Mouse (Mus musculus): Measurements from ENCODE around the gene Rbms3. TPM values are rescaled to one million over a fixed set of nuclear protein-coding genes. Genes with fewer than 3 reads are reported as not detected.

Rbms3 gene
- total RNA-seq, 2 experiments from 2014 or later: 11.5 to 13.0 TPM

DNA sequence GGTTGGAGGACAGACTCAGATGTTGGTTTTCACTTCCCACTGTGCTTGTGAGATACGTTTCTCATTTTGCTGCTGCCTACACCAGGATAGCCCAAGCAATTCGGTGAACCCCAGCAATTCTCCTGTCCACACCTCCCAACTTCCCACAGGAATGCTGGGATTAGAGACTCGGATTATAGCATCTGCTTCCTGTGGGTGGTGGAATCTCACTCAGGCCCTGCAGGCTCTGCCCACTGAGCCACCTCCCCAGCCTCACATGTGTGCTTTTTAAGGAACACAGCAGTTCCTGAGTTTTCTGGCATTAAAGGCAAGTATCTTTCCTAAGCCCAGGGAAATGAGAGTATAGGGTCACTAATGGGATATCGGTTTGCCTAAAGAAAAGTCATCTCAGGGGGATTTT is 941.1 kb downstream of the Rbms3 start:
- intact Hi-C loops (cut with DNase I): no loop called here
- H3K4me3 ChIP-seq: no peak overlapping the region
- DNase-seq (ENCODE audit: extremely low spot score in 1 of 2, low spot score in 2 of 2): no peak
- no peak overlapping the region for H3K27ac ChIP-seq
- no peak for TF ChIP-seq CTCF (IDR thresholded peaks at IDR 0.05)

DNA sequence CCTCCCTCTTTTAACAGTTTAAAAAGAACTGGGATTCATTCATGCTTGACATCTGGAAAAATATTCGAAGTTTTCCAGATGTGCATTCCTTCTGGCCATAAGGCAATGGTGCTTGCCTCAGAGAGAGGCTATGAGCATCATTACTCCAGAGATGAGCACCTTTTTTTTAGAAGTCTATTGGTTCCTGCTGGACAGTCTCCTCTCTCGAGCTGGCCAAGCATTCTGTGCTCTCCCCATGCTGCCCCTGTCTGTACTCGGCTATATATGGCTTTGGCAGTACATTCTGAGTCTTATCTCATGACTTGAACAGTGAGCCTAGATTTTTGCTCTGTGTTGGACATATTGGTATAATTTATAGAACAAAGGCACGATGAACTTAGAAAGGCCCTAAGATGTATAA is 952.6 kb downstream of the Rbms3 start:
- no peak for TF ChIP-seq CTCF (IDR thresholded peaks at IDR 0.05)
- intact Hi-C loops (cut with DNase I): no loop called here
- Histone ChIP-seq H3K4me3 (no peak overlapping the region), H3K27ac (no peak overlapping the region)
- DNase-seq (ENCODE audit: extremely low spot score in 1 of 2, low spot score in 2 of 2): no peak

DNA sequence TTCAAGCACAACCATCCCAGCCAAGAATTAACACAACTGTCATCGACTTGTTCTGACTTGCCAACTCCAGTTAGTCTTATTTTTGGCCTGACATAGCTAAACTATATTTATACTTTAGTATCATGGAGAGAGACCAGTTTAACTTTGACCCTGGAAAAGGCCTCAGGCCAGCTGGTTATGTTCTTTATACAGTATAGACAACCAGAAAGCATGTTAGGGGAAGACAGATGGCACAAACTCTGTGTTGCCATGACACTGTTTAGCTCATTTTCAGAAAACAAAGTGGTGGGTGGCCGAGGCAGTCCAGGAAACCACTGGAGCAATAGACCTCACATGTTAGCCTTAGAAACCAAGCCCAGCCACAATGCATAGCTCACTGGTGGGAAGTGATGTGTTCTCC is 953.3 kb downstream of the Rbms3 start:
- intact Hi-C loops (cut with DNase I): no loop called here
- no peak for TF ChIP-seq CTCF (IDR thresholded peaks at IDR 0.05)
- Histone ChIP-seq H3K27ac (no peak overlapping the region), H3K4me3 (no peak overlapping the region)
- no peak for DNase-seq (ENCODE audit: extremely low spot score in 1 of 2, low spot score in 2 of 2)

DNA sequence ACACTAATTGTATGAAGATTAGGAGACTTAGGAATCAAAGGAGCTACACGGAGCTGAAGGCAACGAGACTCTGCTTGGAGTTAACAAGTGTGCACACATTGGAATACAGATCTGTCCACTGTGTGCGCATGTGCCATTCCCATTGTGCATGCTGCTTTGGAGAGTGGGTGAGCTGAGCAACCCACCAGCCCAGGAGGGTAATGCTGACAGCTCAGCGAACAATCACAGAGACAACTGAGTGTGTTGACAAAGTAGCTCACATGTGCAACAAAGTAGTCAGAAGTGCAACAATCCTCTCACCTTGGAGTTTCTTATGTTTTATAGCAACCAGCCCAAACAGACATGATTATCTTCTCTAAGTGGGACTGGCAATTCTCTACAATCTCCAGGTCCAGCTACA is 955.5 kb downstream of the Rbms3 start:
- Histone ChIP-seq H3K4me3 (no peak overlapping the region), H3K27ac (no peak overlapping the region)
- TF ChIP-seq CTCF (IDR thresholded peaks at IDR 0.05): no peak
- DNase-seq (ENCODE audit: extremely low spot score in 1 of 2, low spot score in 2 of 2): no peak
- intact Hi-C loops (cut with DNase I): no loop called here

GRCm38 (mm10) chr9:116661026-116661425 is 968.7 kb downstream of the Rbms3 start:
- intact Hi-C loops (cut with DNase I): no loop called here
- no peak for TF ChIP-seq CTCF (IDR thresholded peaks at IDR 0.05)
- no peak overlapping the region for H3K4me3 ChIP-seq

GRCm38 (mm10) chr9:116659936-116660335 is 969.8 kb downstream of the Rbms3 start:
- Histone ChIP-seq H3K4me3 (no peak overlapping the region), H3K27ac (no peak overlapping the region)
- intact Hi-C loops (cut with DNase I): no loop called here
- no peak for DNase-seq (ENCODE audit: extremely low spot score in 1 of 2, low spot score in 2 of 2)
- no peak for TF ChIP-seq CTCF (IDR thresholded peaks at IDR 0.05)

More at GRCm38 (mm10) chr9:116661026-116661425, 968.7 kb downstream of the Rbms3 start:
- no peak for DNase-seq (ENCODE audit: extremely low spot score in 1 of 2, low spot score in 2 of 2)
- no peak overlapping the region for H3K27ac ChIP-seq

DNA sequence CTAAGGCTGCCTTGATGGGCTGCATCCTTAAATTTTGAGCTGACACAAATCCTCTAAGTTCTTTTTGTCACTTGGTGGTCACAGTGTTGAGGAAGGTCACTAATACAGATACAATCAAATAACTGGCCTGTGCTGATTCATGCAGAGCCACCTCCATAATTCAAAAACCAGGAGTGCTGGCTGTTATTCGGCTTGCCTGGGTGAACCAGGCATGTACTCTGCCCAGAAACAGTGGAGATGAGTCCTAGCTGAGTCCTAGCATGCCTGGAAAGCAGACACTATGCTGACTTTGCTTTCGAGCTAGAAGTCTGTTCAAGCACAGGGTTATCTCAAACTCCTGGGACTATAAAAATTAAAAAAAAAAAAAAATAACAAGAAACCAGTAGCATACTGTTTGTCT is 972.6 kb downstream of the Rbms3 start:
- no peak overlapping the region for H3K4me3 ChIP-seq
- TF ChIP-seq CTCF (IDR thresholded peaks at IDR 0.05): no peak
- no peak overlapping the region for H3K27ac ChIP-seq
- DNase-seq (ENCODE audit: extremely low spot score in 1 of 2, low spot score in 2 of 2): no peak
- intact Hi-C loops (cut with DNase I): no loop called here

- no peak for DNase-seq (ENCODE audit: extremely low spot score in 1 of 2, low spot score in 2 of 2)
- H3K4me3 ChIP-seq: no peak overlapping the region
- intact Hi-C loops (cut with DNase I): no loop called here
- H3K27ac ChIP-seq: no peak overlapping the region
- TF ChIP-seq CTCF (IDR thresholded peaks at IDR 0.05): peak; percentile 3
These were observed 978.3 kb downstream of the Rbms3 start for GRCm38 (mm10) chr9:116651414-116651813.

GRCm38 (mm10) chr9:116649955-116650354 is 979.8 kb downstream of the Rbms3 start:
- no peak overlapping the region for H3K27ac ChIP-seq
- H3K4me3 ChIP-seq: no peak overlapping the region
- no peak for TF ChIP-seq CTCF (IDR thresholded peaks at IDR 0.05)
- no peak for DNase-seq (ENCODE audit: extremely low spot score in 1 of 2, low spot score in 2 of 2)
- intact Hi-C loops (cut with DNase I): no loop called here

DNA sequence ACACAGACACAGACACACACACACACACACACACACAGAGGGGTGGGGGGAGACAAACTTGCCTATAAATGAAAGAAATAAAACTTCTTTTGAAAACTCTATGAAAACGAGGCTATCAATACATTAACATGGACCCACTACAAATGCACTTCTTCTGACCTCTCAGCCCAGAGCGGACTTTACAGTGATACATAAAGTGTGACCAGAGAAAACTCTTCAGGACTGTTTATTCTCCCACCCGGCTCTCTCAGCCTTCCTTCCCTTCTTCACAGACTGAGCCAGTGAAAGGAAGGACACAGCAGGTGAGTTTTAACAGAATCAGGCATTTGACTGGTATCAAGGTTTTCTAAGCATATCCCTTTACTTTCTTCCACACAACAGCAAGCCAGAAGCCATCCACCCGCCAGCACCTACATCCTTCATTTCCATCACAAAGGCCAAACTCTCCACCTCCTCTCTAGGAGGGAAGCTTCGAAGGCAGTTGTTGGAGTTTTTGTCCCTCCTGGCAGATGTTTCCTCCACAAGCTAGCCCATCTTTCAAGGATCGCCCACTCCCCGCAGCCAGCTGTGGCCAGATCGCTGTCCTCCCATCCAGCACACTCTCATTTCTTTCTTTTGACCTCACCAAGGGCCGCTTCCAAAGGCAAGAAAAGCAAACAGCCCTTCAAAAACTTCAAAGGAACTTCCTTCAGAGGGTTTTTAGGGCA is 980.5 kb downstream of the Rbms3 start:
- intact Hi-C loops (cut with DNase I): no loop called here
- Histone ChIP-seq H3K27ac (no peak overlapping the region), H3K4me3 (no peak overlapping the region)
- DNase-seq (ENCODE audit: extremely low spot score in 1 of 2, low spot score in 2 of 2): no peak
- no peak for TF ChIP-seq CTCF (IDR thresholded peaks at IDR 0.05)

GRCm38 (mm10) chr9:116644616-116645015 is 985.1 kb downstream of the Rbms3 start:
- H3K27ac ChIP-seq: no peak overlapping the region
- DNase-seq (ENCODE audit: extremely low spot score in 1 of 2, low spot score in 2 of 2): no peak
- intact Hi-C loops (cut with DNase I): no loop called here
- H3K4me3 ChIP-seq: no peak overlapping the region
- TF ChIP-seq CTCF (IDR thresholded peaks at IDR 0.05): no peak

DNA sequence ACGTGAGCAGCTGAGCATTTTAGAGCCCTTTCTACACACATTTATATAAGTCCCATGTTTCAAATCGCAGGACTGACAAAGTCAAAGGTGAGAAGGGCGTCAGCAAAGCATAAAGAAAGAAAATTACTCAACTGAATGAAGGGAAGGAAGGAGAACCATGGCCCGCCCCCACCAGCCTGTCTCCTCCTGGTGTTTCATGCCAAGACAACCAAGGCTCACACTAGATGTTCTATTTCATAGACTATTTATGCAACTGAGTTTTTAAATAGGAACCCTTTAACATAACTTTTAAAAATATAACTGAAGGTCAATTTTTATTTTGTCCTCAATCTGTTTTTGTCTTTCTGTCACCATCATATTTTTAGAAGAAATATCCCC is 989.4 kb downstream of the Rbms3 start:
- TF ChIP-seq CTCF (IDR thresholded peaks at IDR 0.05): no peak
- Histone ChIP-seq H3K27ac (no peak overlapping the region), H3K4me3 (no peak overlapping the region)
- DNase-seq (ENCODE audit: extremely low spot score in 1 of 2, low spot score in 2 of 2): no peak
- intact Hi-C loops (cut with DNase I): no loop called here

- Histone ChIP-seq H3K4me3 (no peak overlapping the region), H3K27ac (no peak overlapping the region)
- TF ChIP-seq CTCF (IDR thresholded peaks at IDR 0.05): no peak
- intact Hi-C loops (cut with DNase I): no loop called here
- no peak for DNase-seq (ENCODE audit: extremely low spot score in 1 of 2, low spot score in 2 of 2)
These were observed 990.0 kb downstream of the Rbms3 start for GRCm38 (mm10) chr9:116639597-116640301.

All from left cerebral cortex, adult 2 months (tissue).